Mouse (Mus musculus): Measurements from ENCODE around the gene Sik2.

Gene Sik2

GRCm38 (mm10) chr9:50944826-50945225 is 64.0 kb downstream of the Sik2 start:
- TF ChIP-seq NANOG (IDR thresholded peaks at IDR 0.05; ENCODE audit: borderline replicate concordance, low read length) (no peak), CTCF (conservative IDR thresholded peaks at IDR 0.05; ENCODE audit: low read length) (no peak), POU5F1 (IDR thresholded peaks at IDR 0.05; ENCODE audit: borderline replicate concordance, low read length) (no peak)
- no peaks in the 10 kb centered on the region for H3K9me3 ChIP-seq (ENCODE audit: low read length)
- H3K36me3 ChIP-seq (ENCODE audit: insufficient read depth, low read length): no peaks in the 10 kb centered on the region
- no peak overlapping the region for H3K4me3 ChIP-seq (replicated peaks; ENCODE audit: low read length)
- H3K4me1 ChIP-seq (replicated peaks; ENCODE audit: low read depth, low read length): no peaks in the 10 kb centered on the region
- no peaks in the 10 kb centered on the region for H3K27me3 ChIP-seq (ENCODE audit: insufficient read depth, low read length)

- Histone ChIP-seq H3K4me3 (replicated peaks; ENCODE audit: low read length) (no peak overlapping the region), H3K9me3 (ENCODE audit: low read length) (no peaks in the 10 kb centered on the region), H3K4me1 (replicated peaks; ENCODE audit: low read depth, low read length) (no peaks in the 10 kb centered on the region), H3K36me3 (ENCODE audit: insufficient read depth, low read length) (no peaks in the 10 kb centered on the region), H3K27me3 (ENCODE audit: insufficient read depth, low read length) (no peaks in the 10 kb centered on the region)
- TF ChIP-seq NANOG (IDR thresholded peaks at IDR 0.05; ENCODE audit: borderline replicate concordance, low read length): no peak
- TF ChIP-seq CTCF (conservative IDR thresholded peaks at IDR 0.05; ENCODE audit: low read length): no peak
- no peak for TF ChIP-seq POU5F1 (IDR thresholded peaks at IDR 0.05; ENCODE audit: borderline replicate concordance, low read length)
Observed at GRCm38 (mm10) chr9:50942711-50943110, 66.2 kb downstream of the Sik2 start.

- Histone ChIP-seq H3K4me1 (replicated peaks; ENCODE audit: low read depth, low read length) (no peaks in the 10 kb centered on the region), H3K9me3 (ENCODE audit: low read length) (no peaks in the 10 kb centered on the region), H3K4me3 (replicated peaks; ENCODE audit: low read length) (no peak overlapping the region), H3K36me3 (ENCODE audit: insufficient read depth, low read length) (no peaks in the 10 kb centered on the region), H3K27me3 (ENCODE audit: insufficient read depth, low read length) (no peaks in the 10 kb centered on the region)
- TF ChIP-seq NANOG (IDR thresholded peaks at IDR 0.05; ENCODE audit: borderline replicate concordance, low read length) (no peak), POU5F1 (IDR thresholded peaks at IDR 0.05; ENCODE audit: borderline replicate concordance, low read length) (no peak), CTCF (conservative IDR thresholded peaks at IDR 0.05; ENCODE audit: low read length) (no peak)
Observed at GRCm38 (mm10) chr9:50941804-50942401, 67.0 kb downstream of the Sik2 start.

- Histone ChIP-seq H3K4me3 (replicated peaks; ENCODE audit: low read length) (no peak overlapping the region), H3K27me3 (ENCODE audit: insufficient read depth, low read length) (no peaks in the 10 kb centered on the region), H3K36me3 (ENCODE audit: insufficient read depth, low read length) (peaks cover 6% of the 10 kb centered on the region; the same call in 1 of the 2 replicates), H3K4me1 (replicated peaks; ENCODE audit: low read depth, low read length) (peaks cover 10% of the 10 kb centered on the region), H3K9me3 (ENCODE audit: low read length) (no peaks in the 10 kb centered on the region)
- TF ChIP-seq NANOG (IDR thresholded peaks at IDR 0.05; ENCODE audit: borderline replicate concordance, low read length) (no peak), CTCF (conservative IDR thresholded peaks at IDR 0.05; ENCODE audit: low read length) (no peak), POU5F1 (IDR thresholded peaks at IDR 0.05; ENCODE audit: borderline replicate concordance, low read length) (no peak)
Observed at GRCm38 (mm10) chr9:50929986-50930385, 78.9 kb downstream of the Sik2 start.

- no peaks in the 10 kb centered on the region for H3K36me3 ChIP-seq (ENCODE audit: insufficient read depth, low read length)
- no peaks in the 10 kb centered on the region for H3K4me1 ChIP-seq (replicated peaks; ENCODE audit: low read depth, low read length)
- H3K27me3 ChIP-seq (ENCODE audit: insufficient read depth, low read length): no peaks in the 10 kb centered on the region
- TF ChIP-seq CTCF (conservative IDR thresholded peaks at IDR 0.05; ENCODE audit: low read length): no peak
- no peak for TF ChIP-seq POU5F1 (IDR thresholded peaks at IDR 0.05; ENCODE audit: borderline replicate concordance, low read length)
- no peak for TF ChIP-seq NANOG (IDR thresholded peaks at IDR 0.05; ENCODE audit: borderline replicate concordance, low read length)
- H3K4me3 ChIP-seq (replicated peaks; ENCODE audit: low read length): no peak overlapping the region
- H3K9me3 ChIP-seq (ENCODE audit: low read length): no peaks in the 10 kb centered on the region
Observed at GRCm38 (mm10) chr9:50925801-50926200, 83.1 kb downstream of the Sik2 start.

GRCm38 (mm10) chr9:50924454-50924853 is 84.4 kb downstream of the Sik2 start:
- H3K36me3 ChIP-seq (ENCODE audit: insufficient read depth, low read length): no peaks in the 10 kb centered on the region
- TF ChIP-seq CTCF (conservative IDR thresholded peaks at IDR 0.05; ENCODE audit: low read length) (no peak), POU5F1 (IDR thresholded peaks at IDR 0.05; ENCODE audit: borderline replicate concordance, low read length) (no peak), NANOG (IDR thresholded peaks at IDR 0.05; ENCODE audit: borderline replicate concordance, low read length) (no peak)
- no peaks in the 10 kb centered on the region for H3K27me3 ChIP-seq (ENCODE audit: insufficient read depth, low read length)
- H3K4me1 ChIP-seq (replicated peaks; ENCODE audit: low read depth, low read length): no peaks in the 10 kb centered on the region
- no peaks in the 10 kb centered on the region for H3K9me3 ChIP-seq (ENCODE audit: low read length)
- H3K4me3 ChIP-seq (replicated peaks; ENCODE audit: low read length): no peak overlapping the region

- Histone ChIP-seq H3K27me3 (ENCODE audit: insufficient read depth, low read length) (no peaks in the 10 kb centered on the region), H3K4me3 (replicated peaks; ENCODE audit: low read length) (no peak overlapping the region), H3K36me3 (ENCODE audit: insufficient read depth, low read length) (no peaks in the 10 kb centered on the region), H3K4me1 (replicated peaks; ENCODE audit: low read depth, low read length) (no peaks in the 10 kb centered on the region), H3K9me3 (ENCODE audit: low read length) (no peaks in the 10 kb centered on the region)
- TF ChIP-seq POU5F1 (IDR thresholded peaks at IDR 0.05; ENCODE audit: borderline replicate concordance, low read length): no peak
- TF ChIP-seq CTCF (conservative IDR thresholded peaks at IDR 0.05; ENCODE audit: low read length): no peak
- TF ChIP-seq NANOG (IDR thresholded peaks at IDR 0.05; ENCODE audit: borderline replicate concordance, low read length): no peak
Observed at GRCm38 (mm10) chr9:50922363-50923153, 86.3 kb downstream of the Sik2 start.

GRCm38 (mm10) chr9:50920933-50921895 is 87.7 kb downstream of the Sik2 start:
- no peaks in the 10 kb centered on the region for H3K9me3 ChIP-seq (ENCODE audit: low read length)
- H3K27me3 ChIP-seq (ENCODE audit: insufficient read depth, low read length): no peaks in the 10 kb centered on the region
- H3K36me3 ChIP-seq (ENCODE audit: insufficient read depth, low read length): no peaks in the 10 kb centered on the region
- H3K4me1 ChIP-seq (replicated peaks; ENCODE audit: low read depth, low read length): no peaks in the 10 kb centered on the region
- no peak overlapping the region for H3K4me3 ChIP-seq (replicated peaks; ENCODE audit: low read length)
- TF ChIP-seq POU5F1 (IDR thresholded peaks at IDR 0.05; ENCODE audit: borderline replicate concordance, low read length) (no peak), NANOG (IDR thresholded peaks at IDR 0.05; ENCODE audit: borderline replicate concordance, low read length) (no peak), CTCF (conservative IDR thresholded peaks at IDR 0.05; ENCODE audit: low read length) (no peak)
